Mouse (Mus musculus) ES-E14 (cell line): Measurements from ENCODE around the gene Gnl1.
"Not testable (repeated sequence)": the region's sequence is repeated elsewhere in the genome, so short reads cannot be mapped to it uniquely, and the experiment has no call there.

Source experiments
- HCFC1 ChIP-seq: IDR thresholded peaks from 2 replicates; pipeline ENCODE4 v1.6.1; 2012; ENCODE audit warnings: low read length, inconsistent platforms, borderline replicate concordance; ENCODE audit not compliant: insufficient read depth
- MAFK ChIP-seq: IDR thresholded peaks from 2 replicates; pipeline ENCODE4 v1.6.1; 2014; ENCODE audit warnings: mild to moderate bottlenecking, low read depth, low read length, inconsistent platforms; ENCODE audit not compliant: insufficient read depth
- ZC3H11A ChIP-seq: IDR thresholded peaks from 2 replicates; pipeline ENCODE4 v1.6.1; 2012; ENCODE audit warnings: low read depth, mild to moderate bottlenecking, inconsistent platforms, low read length, borderline replicate concordance
- ZNF384 ChIP-seq: IDR thresholded peaks from 2 replicates; pipeline ENCODE4 v1.6.1; 2012; ENCODE audit warnings: low read depth, low read length, inconsistent platforms

DNA sequence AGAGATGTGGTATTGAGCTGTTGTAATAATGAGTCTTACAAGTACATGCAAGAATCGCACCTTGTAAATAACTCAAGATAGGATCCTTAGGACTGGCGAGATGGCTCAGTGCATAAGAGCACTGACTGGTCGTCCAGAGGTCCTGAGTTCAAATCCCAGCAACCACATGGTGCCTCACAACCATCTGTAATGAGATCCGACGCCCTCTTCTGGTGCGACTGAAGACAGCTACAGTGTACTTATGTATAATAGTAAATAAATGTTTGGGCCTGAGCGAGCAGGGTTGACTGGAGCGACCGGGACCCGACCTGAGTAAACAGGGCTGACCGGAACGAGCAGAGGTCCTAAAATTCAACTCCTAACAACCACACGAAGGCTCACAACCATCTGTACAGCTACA, 56.5 kb downstream of the Gnl1 start:
- not testable (repeated sequence) for TF ChIP-seq HCFC1, MAFK, ZNF384, ZC3H11A
